Mouse (Mus musculus) frontal cortex, adult (tissue): Measurements from ENCODE around the gene Ackr2.

Experiments
- ATAC-seq: cut with Nextera tagmentation; 2 replicates; pipeline ENCODE4 v1.9.2; 2017; ENCODE audit warnings: mild to moderate bottlenecking, moderate library complexity, mixed read lengths; ENCODE audit not compliant: low TSS enrichment

Ackr2 gene

DNA sequence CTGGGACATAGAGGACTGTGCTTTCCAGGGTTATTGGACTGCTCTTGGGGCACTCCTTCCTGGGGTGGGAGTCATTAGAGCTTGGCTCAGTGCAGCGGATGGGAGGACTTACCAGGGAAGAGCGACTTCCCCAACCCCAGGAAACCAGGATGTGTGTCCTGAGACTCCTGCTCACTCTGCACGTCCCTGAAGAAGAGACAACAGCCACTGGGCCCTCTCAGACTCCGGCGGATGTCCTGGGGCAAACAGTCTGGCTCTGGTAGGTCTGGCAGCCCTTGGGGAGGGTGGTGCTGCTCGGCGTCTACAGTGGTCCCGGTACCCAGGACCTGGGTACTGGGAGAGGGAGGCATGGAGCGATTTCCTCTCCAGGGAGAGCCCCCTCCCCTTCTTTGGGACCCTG is at the start of gene Ackr2:
Gene Ackr2 (plus strand): TSS at position 111 of the 400 bp plus-strand sequence.
- no peak for ATAC-seq

DNA sequence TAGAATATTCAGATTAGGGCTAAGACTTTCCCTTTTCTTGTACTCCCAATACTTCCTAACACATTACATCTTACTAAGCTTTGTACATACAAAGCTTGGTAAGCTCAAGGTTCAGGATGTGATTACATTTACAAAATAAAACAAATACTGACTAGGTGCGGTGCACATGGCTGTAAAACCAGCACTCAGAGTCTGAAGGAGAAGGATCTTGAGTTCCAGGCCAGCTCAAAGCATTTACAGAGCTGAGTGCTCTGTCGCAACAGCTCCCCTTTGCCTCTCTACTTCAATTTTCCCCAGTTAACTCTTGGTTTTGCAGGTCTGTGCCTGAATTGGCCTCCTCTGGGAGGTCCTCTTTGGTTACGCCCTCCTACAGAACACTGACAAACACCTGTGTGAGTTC is 43.9 kb upstream of the Ackr2 start:
- no peak for ATAC-seq

DNA sequence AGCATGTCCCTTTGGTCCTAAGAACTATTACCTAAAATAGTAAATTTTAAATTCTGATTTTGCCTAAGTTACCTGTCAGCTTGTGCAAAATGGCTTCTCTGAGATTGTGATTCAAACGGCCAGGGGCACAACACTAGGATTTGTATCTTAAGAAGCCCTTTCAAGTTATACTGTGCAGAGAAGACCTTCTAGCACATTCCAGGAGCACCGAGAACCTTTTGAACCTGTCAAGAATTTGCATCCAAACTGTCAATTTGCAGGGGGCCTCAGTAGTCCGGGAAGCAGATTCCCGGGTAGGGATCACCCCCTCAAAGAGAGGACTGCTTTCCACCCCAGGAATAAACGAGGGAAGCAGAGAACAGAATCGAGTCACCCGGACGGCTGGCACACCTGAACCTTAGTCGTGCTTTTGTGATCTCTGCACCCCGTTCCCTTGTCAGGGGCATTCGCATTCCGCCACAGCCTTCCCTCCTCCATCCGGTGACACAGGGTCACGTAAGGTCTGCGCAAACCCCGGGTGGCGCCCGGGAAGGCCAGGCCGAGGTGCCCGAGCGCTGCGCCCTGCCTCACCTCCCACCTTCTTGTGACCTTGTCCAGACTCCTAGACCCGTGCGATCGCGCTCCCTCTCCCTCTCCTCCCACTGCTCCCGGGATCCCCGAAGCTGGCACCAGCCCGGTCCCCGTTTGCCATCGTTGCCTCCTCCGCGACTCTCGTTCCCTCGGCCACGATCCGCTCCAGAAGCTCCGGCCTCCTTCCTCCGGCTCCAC is 41.3 kb upstream of the Ackr2 start:
- ATAC-seq: peak; percentile 15; the same call in 1 of the 2 replicates

- peak; percentile 98 for ATAC-seq
These were observed 40.5 kb upstream of the Ackr2 start for GRCm38 (mm10) chr9:121857474-121858152.

GRCm38 (mm10) chr9:121858153-121858488 is 40.0 kb upstream of the Ackr2 start, which contains the start of gene Higd1a:
Gene Higd1a (minus strand): TSS chr9:121858362.
- ATAC-seq: no peak

DNA sequence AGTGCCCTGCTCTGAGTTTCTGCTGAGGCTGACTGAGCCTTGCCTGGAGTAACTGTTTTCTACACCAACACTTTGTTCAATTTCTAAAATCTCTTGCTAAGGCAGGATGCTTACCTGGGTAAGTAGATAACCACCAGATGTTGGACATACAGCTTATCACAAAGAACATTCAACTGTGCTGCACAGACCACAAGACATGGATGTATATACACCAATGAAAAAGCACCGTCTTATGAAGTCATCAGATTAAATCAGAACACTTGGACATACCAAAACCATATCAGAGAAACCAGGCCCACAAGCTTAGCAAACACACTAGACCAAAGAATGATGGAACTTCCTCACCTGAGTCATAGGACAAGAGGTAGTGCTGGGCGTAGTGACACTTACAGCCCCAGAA is 38.8 kb upstream of the Ackr2 start:
- ATAC-seq: no peak

- no peak for ATAC-seq
These were observed 37.2 kb upstream of the Ackr2 start for GRCm38 (mm10) chr9:121860921-121861320.

- no peak for ATAC-seq
These were observed 33.3 kb upstream of the Ackr2 start for GRCm38 (mm10) chr9:121864837-121865236.

GRCm38 (mm10) chr9:121865425-121866008 is 32.6 kb upstream of the Ackr2 start:
- no peak for ATAC-seq

GRCm38 (mm10) chr9:121867632-121868031 is 30.5 kb upstream of the Ackr2 start:
- no peak for ATAC-seq

- no peak for ATAC-seq
These were observed 29.9 kb upstream of the Ackr2 start for GRCm38 (mm10) chr9:121868236-121868635.

GRCm38 (mm10) chr9:121869432-121869831 is 28.7 kb upstream of the Ackr2 start:
- ATAC-seq: no peak

DNA sequence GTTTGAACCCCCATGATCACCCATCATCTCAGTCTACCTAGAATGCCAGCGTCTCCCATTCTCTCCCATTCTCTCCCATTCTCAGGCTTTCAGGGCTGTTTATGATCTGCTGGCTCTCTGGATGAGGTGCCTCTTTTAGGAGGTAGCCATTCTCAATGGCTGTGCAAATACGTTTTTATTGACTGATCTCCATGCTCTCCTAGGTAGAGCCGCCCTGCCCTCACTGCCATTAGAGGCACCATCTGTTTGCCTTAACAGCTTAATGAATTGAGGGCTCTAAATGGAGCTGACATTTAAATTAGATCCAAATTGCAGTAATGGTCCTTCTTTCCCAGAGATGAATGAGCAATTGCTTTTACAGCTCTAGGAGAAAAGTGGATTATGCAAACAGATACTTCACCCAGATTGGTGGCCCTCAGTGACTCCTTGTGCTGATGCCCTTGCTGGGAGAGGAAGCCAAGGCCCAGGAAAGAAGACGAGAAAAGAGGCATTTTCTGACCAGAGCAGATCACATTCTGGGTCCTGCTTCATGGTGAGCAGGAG is 28.1 kb upstream of the Ackr2 start:
- no peak for ATAC-seq

GRCm38 (mm10) chr9:121872062-121872683 is 26.0 kb upstream of the Ackr2 start:
- ATAC-seq: no peak

DNA sequence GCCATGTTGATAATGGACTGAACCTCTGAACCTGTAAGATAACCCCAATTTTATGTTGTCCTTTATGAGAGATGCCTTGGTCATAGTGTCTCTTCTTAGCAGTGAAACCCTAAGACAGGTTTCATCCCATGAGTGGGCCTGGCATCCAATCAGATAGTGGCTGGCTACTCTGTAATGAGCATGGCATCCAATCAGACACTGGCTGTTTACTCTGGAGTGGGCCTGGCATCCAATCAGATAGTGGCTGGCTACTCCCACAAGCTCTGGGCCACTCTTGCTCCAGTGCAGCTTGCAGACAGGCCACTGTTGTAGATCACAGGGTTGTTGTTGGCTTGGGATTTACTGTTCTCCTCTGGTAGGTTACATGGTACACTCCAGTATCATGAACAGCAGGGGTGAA is 24.6 kb upstream of the Ackr2 start:
- no peak for ATAC-seq

DNA sequence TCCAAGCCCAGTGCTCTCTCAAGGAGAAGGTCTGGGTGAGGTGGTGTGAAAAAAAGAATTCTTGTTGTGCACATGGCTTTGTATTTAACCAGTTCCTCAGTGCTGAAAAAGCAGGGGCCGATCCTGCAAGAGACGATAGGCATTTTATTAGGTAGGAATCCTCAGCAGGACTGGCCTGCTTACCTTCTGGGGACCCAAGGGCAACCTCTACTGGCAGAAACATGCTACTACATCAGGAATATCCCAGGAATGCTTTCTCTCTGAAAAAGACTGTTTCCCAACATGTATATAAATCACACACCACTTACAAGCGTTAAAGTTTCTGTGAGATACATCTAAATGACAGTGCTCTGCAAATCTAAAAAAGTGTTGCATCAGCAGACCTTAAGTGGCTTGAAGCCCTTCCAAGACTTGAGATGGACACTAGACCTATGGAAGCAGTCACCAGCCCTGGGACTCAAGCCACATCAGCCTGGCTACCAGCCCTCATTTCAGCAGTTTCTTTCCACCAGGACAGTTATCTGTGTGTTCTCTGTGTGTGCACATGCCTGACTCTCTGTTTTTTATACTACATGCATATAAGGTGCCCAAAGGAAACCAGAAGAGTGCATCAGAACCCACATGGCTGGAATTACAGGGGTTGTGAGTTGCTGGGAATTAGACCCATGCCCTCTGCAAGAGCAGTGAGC is 21.0 kb upstream of the Ackr2 start:
- ATAC-seq: peak; percentile 77

GRCm38 (mm10) chr9:121880840-121881239 is 17.3 kb upstream of the Ackr2 start:
- peak; percentile 50 for ATAC-seq

GRCm38 (mm10) chr9:121881301-121881700 is 16.9 kb upstream of the Ackr2 start:
- peak; percentile 72 for ATAC-seq

DNA sequence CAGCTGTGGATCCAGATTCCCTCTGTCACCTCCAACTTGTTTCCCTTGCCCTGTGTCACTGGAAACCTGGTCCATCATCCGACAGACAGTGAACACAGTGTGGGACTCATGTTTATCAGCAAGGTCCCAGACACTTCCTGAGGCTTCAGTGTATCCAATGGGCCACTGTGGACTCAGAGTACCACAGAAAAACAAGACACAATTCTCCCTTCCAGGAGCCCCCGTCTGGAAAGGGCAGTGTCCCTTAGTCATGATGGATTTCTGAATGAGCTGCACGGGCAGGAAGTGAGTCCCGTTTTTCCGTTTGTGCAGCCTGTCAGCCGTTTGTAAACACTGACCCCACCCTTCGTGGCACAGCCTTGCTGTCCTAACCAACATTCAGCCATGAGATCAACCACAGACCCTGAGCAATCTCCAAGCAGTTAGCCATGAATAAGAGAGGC is 16.1 kb upstream of the Ackr2 start:
- no peak for ATAC-seq

- no peak for ATAC-seq
These were observed 8.2 kb upstream of the Ackr2 start for GRCm38 (mm10) chr9:121889927-121890440.

DNA sequence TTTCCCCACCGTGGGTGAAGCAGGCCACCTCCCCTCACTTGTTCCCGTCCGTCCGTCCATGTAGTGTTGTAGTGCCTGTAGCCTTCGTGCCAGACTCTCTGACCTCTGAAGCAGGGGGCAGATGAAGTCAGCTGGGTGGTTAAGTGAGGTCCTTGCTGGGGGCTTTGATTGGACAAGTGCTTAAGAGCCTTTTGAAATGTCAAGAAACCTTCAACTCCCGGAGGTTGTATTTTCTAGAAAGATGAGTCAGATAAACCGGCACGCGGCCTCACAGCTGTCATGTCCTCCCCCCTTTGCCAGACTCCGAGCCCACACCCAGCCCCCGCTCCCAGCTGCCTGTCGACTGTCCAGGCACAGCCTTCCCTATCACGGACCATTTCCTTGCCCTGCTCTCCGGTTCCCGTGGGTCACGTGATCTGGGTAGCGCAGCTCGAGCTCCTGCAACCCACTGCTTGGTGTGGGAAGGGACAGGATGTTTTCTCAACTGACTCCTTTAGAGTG is 7.7 kb upstream of the Ackr2 start:
- ATAC-seq: peak; percentile 69
